Mouse (Mus musculus): ENCODE data around the gene Pspn. TPM values are rescaled to one million over a fixed set of nuclear protein-coding genes. Genes with fewer than 3 reads are reported as not detected.

Gene Pspn
- polyA plus RNA-seq, 1 experiment from 2014 or later: 0.32 TPM

- Histone ChIP-seq H3K4me1 (no peaks in the 10 kb centered on the region), H3K4me2 (no peak overlapping the region), H3K4me3 (replicated peaks) (no peak overlapping the region), H3K27me3 (replicated peaks) (no peaks in the 10 kb centered on the region), H3K36me3 (no peaks in the 10 kb centered on the region), H3K9ac (no peak overlapping the region), H3K27ac (no peak overlapping the region), H3K9me3 (no peaks in the 10 kb centered on the region)
- 70% methylated on average over 8 of the region's 8 CpGs for WGBS
- 0 out of 2 replicates have a peak, but pooled peaks have one; percentile 26 for ATAC-seq (ENCODE audit: insufficient read depth, low FRiP score, low read depth)
Measured at GRCm38 (mm10) chr17:56976531-56977390, 23.1 kb downstream of the Pspn start.

GRCm38 (mm10) chr17:56975391-56975790 is 24.4 kb downstream of the Pspn start:
- Histone ChIP-seq H3K27me3 (replicated peaks) (no peaks in the 10 kb centered on the region), H3K36me3 (no peaks in the 10 kb centered on the region), H3K9ac (no peak overlapping the region), H3K9me3 (no peaks in the 10 kb centered on the region), H3K4me3 (replicated peaks) (no peak overlapping the region), H3K4me1 (no peaks in the 10 kb centered on the region), H3K4me2 (no peak overlapping the region), H3K27ac (no peak overlapping the region)
- WGBS: 70% methylated on average over 3 of the region's 3 CpGs
- ATAC-seq (ENCODE audit: insufficient read depth, low FRiP score, low read depth): no peak

GRCm38 (mm10) chr17:56974708-56975240 is 25.0 kb downstream of the Pspn start:
- Histone ChIP-seq H3K9ac (no peak overlapping the region), H3K4me2 (no peak overlapping the region), H3K27me3 (replicated peaks) (no peaks in the 10 kb centered on the region), H3K4me3 (replicated peaks) (no peak overlapping the region), H3K4me1 (no peaks in the 10 kb centered on the region), H3K27ac (no peak overlapping the region), H3K36me3 (no peaks in the 10 kb centered on the region), H3K9me3 (no peaks in the 10 kb centered on the region)
- WGBS: 58% methylated on average over 5 of the region's 5 CpGs
- ATAC-seq (ENCODE audit: insufficient read depth, low FRiP score, low read depth): no peak

- no peak overlapping the region for H3K4me2 ChIP-seq
- no peaks in the 10 kb centered on the region for H3K9me3 ChIP-seq
- ATAC-seq (ENCODE audit: insufficient read depth, low FRiP score, low read depth): no peak
- no peak overlapping the region for H3K9ac ChIP-seq
- no peaks in the 10 kb centered on the region for H3K27me3 ChIP-seq (replicated peaks)
- no peak overlapping the region for H3K27ac ChIP-seq
- no peaks in the 10 kb centered on the region for H3K36me3 ChIP-seq
- H3K4me3 ChIP-seq (replicated peaks): no peak overlapping the region
- no peaks in the 10 kb centered on the region for H3K4me1 ChIP-seq
- WGBS: 59% methylated on average over 13 of the region's 14 CpGs
Measured at GRCm38 (mm10) chr17:56973956-56974707, 25.7 kb downstream of the Pspn start.

- Histone ChIP-seq H3K9me3 (no peaks in the 10 kb centered on the region), H3K27me3 (replicated peaks) (no peaks in the 10 kb centered on the region), H3K27ac (no peak overlapping the region), H3K4me1 (no peaks in the 10 kb centered on the region), H3K9ac (no peak overlapping the region), H3K4me3 (replicated peaks) (no peak overlapping the region), H3K36me3 (no peaks in the 10 kb centered on the region), H3K4me2 (no peak overlapping the region)
- ATAC-seq (ENCODE audit: insufficient read depth, low FRiP score, low read depth): no peak
- WGBS: 64% methylated on average over 5 of the region's 5 CpGs
Measured at GRCm38 (mm10) chr17:56970081-56970480, 29.7 kb downstream of the Pspn start.

- H3K9me3 ChIP-seq: no peaks in the 10 kb centered on the region
- H3K4me3 ChIP-seq (replicated peaks): no peak overlapping the region
- no peaks in the 10 kb centered on the region for H3K27me3 ChIP-seq (replicated peaks)
- WGBS: 54% methylated on average over 3 of the region's 3 CpGs
- ATAC-seq (ENCODE audit: insufficient read depth, low FRiP score, low read depth): no peak
- H3K9ac ChIP-seq: no peak overlapping the region
- H3K4me2 ChIP-seq: no peak overlapping the region
- H3K27ac ChIP-seq: no peak overlapping the region
- no peaks in the 10 kb centered on the region for H3K4me1 ChIP-seq
- no peaks in the 10 kb centered on the region for H3K36me3 ChIP-seq
Measured at GRCm38 (mm10) chr17:56969321-56969720, 30.5 kb downstream of the Pspn start.

GRCm38 (mm10) chr17:56963646-56964045 is 36.2 kb downstream of the Pspn start:
- WGBS: 74% methylated on average over 6 of the region's 6 CpGs
- ATAC-seq (ENCODE audit: insufficient read depth, low FRiP score, low read depth): no peak
- no peaks in the 10 kb centered on the region for H3K4me1 ChIP-seq
- no peak overlapping the region for H3K4me3 ChIP-seq (replicated peaks)
- H3K36me3 ChIP-seq: no peaks in the 10 kb centered on the region
- H3K27me3 ChIP-seq (replicated peaks): no peaks in the 10 kb centered on the region
- no peaks in the 10 kb centered on the region for H3K9me3 ChIP-seq
- H3K27ac ChIP-seq: no peak overlapping the region
- H3K4me2 ChIP-seq: no peak overlapping the region
- no peak overlapping the region for H3K9ac ChIP-seq

- Histone ChIP-seq H3K9ac (no peak overlapping the region), H3K4me2 (no peak overlapping the region), H3K27ac (no peak overlapping the region), H3K4me1 (no peaks in the 10 kb centered on the region), H3K36me3 (no peaks in the 10 kb centered on the region), H3K9me3 (no peaks in the 10 kb centered on the region), H3K4me3 (replicated peaks) (no peak overlapping the region), H3K27me3 (replicated peaks) (no peaks in the 10 kb centered on the region)
- ATAC-seq (ENCODE audit: insufficient read depth, low FRiP score, low read depth): no peak
- 72% methylated on average over 5 of the region's 5 CpGs for WGBS
Measured at GRCm38 (mm10) chr17:56962642-56963405, 37.0 kb downstream of the Pspn start.

- H3K27me3 ChIP-seq (replicated peaks): no peaks in the 10 kb centered on the region
- no peaks in the 10 kb centered on the region for H3K36me3 ChIP-seq
- H3K9me3 ChIP-seq: no peaks in the 10 kb centered on the region
- H3K4me2 ChIP-seq: no peak overlapping the region
- no peak for ATAC-seq (ENCODE audit: insufficient read depth, low FRiP score, low read depth)
- H3K4me3 ChIP-seq (replicated peaks): no peak overlapping the region
- no peak overlapping the region for H3K9ac ChIP-seq
- H3K27ac ChIP-seq: no peak overlapping the region
- 85% methylated on average over 4 of the region's 4 CpGs for WGBS
- H3K4me1 ChIP-seq: no peaks in the 10 kb centered on the region
Measured at GRCm38 (mm10) chr17:56961880-56962279, 37.9 kb downstream of the Pspn start.

GRCm38 (mm10) chr17:56958667-56959066 is 41.2 kb downstream of the Pspn start:
- H3K27me3 ChIP-seq (replicated peaks): no peaks in the 10 kb centered on the region
- H3K4me2 ChIP-seq: no peak overlapping the region
- no peak for ATAC-seq (ENCODE audit: insufficient read depth, low FRiP score, low read depth)
- no peak overlapping the region for H3K27ac ChIP-seq
- H3K4me3 ChIP-seq (replicated peaks): no peak overlapping the region
- WGBS: 70% methylated on average over 4 of the region's 4 CpGs
- H3K4me1 ChIP-seq: no peaks in the 10 kb centered on the region
- H3K36me3 ChIP-seq: no peaks in the 10 kb centered on the region
- H3K9ac ChIP-seq: no peak overlapping the region
- no peaks in the 10 kb centered on the region for H3K9me3 ChIP-seq

GRCm38 (mm10) chr17:56957763-56958429 is 41.9 kb downstream of the Pspn start:
- H3K9ac ChIP-seq: no peak overlapping the region
- no peaks in the 10 kb centered on the region for H3K9me3 ChIP-seq
- no peaks in the 10 kb centered on the region for H3K27me3 ChIP-seq (replicated peaks)
- no peak overlapping the region for H3K4me2 ChIP-seq
- H3K4me1 ChIP-seq: no peaks in the 10 kb centered on the region
- no peaks in the 10 kb centered on the region for H3K36me3 ChIP-seq
- no peak overlapping the region for H3K4me3 ChIP-seq (replicated peaks)
- ATAC-seq (ENCODE audit: insufficient read depth, low FRiP score, low read depth): peak; percentile 79
- 21% methylated on average over 11 of the region's 11 CpGs for WGBS
- H3K27ac ChIP-seq: no peak overlapping the region
